Mouse (Mus musculus) induced T-regulatory cell, adult 2 months (primary cell): ENCODE results near the gene Dcps.
A peak's percentile ranks its signal among the peaks of the same experiment; 100 is the strongest.
"Not testable (repeated sequence)": the region's sequence is repeated elsewhere in the genome, so short reads cannot be mapped to it uniquely, and the experiment has no call there.

Source experiments
- DNase-seq: peaks from one replicate; pipeline ENCODE4 v3.0.0-alpha.2; 2012; ENCODE audit warnings: low read depth

The Dcps gene

DNA sequence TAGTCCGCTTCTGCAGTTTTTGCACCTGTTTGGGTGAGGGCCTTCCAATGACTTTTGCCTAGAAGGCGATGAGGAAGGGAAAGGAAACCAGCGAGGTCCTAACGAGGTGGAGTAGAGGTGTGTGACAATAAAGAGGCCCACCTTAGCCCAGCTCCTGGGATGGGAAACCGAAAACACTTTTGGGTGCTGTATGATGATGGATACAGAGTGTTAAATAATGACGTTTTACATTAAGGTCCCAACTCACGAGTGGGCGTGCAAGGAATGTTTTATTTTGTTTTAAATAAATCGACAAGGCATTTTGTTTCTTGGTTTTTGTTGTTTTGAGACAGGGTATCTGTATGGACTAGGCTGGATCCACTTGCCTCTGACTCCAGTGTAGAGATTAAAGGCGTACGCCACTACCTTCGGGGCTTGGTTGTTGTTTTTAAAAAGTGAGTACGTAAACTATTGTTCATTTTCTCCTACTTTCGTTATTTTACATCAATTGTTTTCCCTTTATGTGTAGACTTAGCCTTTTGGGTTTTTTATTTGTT, 331 bp upstream of the Dcps start:
- DNase-seq = no peak

DNA sequence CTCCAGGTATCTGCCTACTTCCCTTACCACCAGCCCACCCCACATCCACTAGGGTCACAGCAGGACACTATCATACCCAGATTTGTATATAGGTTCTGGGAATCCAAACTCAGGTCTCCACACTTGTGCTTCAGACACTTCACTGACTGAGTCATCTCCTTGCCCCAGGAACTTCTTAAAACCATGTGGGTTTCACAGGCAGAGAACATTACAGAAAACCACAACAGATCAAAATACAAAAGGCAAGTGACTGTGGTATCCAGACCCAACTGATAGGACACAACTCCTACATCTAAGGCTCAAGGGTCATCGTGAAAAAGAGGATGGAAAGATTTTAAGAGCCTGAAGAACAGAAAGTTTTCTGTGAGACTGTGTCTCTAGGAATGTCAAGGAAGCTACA, 2.5 kb downstream of the Dcps start:
- DNase-seq = no peak

DNA sequence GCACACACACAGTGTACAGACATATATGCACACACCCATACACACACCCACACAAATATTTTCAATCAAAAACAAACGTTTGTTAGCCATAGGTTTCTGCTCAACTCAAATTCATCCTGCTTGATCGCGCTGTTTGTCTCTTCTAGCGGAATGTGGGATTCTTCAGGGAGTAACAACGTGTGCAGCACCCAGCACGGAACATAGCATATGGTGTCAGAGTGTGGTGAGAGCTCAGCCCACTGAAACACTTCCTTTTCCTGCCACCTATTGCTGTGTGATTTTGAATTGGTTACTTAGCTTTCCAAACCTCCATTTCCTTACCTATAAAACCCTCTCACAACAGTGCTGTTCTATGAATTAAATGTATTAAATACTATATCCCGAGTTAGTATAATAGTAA, 5.8 kb downstream of the Dcps start:
- no peak for DNase-seq

DNA sequence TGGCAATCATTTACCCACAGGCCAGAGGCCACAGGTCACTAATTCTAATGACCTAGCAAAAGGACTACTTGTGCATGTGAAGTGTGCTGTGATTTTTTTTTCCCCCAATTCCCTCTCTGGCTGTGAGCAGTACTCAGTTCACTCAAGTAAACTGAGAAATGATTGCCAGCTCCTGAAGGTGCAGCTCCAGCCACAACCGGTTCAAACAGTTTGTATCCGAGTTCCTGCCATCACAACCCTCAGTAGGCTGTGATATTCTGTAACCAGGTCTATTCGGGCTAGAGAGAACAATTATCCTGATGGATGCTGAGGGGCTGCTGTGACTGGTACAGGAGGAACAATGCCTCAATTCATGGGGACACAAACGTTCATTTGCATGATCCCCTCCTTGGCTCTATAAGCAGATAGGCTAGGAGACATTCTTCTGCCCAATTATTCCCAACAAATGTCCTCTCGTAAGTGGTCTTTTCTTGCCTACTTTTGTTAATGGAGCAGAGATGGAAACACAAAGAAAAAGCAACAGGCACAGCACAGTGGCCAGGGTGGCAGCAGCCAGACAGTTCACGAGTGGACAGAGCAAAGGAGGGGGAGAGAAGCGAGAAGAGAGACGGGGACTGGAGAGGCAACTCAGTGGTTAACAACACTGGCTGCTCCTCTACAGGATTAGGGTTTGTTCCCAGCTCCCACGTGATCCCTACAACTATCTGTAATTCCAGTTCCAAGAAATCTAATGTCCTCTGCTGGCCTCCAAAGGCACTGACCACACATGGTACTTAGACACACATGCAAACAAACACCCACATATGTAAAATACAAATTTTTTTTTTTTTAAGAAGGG, 8.8 kb downstream of the Dcps start:
- DNase-seq = no peak

DNA sequence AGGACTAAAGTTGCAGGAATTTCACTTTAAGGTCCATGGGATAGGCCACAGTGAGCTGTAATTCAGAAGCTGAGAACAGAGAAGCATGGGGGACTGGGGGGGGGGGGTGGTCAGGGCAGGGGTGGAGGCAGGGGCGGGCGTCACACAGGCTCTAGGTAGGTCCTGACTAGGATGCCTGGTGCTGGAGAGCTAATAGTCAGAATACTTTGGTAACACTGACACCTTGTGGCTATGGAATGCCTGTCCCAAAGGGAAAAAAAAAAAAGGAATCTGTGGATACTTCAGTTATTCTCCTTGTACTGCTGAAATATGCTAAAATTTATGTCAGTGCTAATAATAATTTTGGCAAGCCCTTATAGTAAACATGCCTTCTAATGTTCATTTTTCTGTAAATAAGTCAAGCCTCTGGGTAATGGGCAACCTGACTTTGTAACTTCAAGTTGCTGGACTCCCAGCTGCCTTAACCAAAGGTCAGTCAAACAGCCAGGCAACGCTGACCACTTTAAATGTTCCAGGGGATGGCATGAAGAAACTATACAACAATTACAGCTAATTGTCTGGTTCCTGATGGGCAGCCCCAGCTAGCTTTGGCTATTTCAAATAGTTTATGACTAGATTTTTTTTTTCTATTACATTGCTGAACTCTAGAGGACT, 9.6 kb downstream of the Dcps start:
- DNase-seq = peak; percentile 64

DNA sequence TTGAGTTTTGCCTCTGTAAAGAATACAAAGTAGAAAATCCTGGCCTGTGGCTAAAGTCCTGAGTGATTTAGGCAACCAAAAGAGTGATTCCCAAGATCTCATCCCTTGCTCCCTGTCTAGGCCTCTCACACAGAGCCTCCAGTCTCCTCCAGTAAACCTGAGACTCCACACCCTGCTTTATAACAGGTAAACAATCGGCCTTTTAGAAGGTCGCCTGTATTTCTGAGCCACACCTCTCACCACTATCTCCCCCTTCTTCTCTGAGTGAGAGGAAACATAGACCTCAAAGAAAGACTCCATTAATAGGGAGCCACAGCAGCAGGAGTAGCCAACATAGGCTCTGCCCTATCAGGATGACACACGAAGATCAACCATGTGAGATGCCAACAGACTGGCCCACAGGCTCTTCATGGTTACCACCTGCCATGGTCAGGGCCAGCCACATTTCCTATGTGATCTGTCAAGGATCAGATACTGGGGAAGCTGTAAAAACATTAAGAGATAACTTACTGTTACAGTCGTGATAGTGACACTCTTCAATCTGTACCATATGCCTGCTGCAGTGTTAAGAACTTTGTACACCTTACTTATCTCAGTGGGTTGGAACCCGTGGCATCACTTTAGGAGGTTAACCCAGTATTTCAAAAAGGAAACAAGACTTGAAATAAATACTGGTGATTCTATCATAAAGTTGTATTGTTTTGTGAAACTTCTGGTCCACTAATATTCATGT, 11.6 kb downstream of the Dcps start:
- DNase-seq = no peak

DNA sequence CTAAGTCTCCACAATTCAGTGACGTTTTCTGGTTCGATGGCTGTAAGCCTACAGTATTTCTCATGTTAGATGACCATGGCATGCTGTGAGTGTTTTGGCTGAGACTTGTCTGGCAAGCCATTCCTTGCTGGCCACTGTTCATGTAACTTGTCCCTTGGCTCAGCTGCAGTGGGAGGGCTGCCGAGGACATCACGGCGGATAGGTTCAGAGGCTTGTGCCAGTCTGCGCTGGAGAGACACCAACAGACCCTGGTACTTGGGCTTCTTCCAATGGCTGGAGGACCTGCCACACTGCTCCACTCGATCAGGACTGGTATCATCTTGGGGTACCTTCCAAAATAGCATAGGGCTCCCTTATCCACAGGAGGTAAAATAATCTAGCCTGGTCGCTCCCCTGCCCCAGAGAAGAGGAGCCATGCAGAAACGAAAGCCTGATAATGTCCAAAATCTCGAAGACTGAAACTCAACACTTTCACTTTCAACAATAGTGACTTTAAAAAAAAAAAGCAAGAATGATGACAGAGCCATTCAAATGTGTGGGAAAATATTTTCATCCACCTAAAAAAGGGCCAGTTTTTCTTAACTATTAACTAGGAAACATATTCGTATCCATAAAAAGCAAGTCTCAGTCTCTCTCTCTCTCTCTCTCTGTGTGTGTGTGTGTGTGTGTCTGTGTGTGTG, 12.7 kb downstream of the Dcps start:
- peak; percentile 12 for DNase-seq

DNA sequence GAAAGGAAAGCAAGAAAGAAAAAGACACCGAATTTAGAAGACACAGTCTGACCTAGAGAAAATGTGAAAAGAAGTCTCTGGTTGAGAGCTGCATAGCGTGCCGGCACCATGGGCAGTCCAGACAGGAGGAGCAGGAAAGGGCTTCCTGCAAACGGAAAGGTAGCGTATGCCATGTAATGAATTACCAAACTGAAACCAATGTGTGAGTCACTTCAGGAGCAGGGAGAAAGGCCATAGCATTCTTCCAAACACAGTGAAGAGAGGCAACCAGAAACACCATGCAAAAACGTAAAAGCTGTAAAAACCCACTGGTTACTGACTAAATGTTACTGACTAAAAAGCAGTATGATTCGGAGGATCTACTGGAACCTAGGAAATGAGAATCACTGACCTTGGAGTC, 14.1 kb downstream of the Dcps start:
- no peak for DNase-seq

DNA sequence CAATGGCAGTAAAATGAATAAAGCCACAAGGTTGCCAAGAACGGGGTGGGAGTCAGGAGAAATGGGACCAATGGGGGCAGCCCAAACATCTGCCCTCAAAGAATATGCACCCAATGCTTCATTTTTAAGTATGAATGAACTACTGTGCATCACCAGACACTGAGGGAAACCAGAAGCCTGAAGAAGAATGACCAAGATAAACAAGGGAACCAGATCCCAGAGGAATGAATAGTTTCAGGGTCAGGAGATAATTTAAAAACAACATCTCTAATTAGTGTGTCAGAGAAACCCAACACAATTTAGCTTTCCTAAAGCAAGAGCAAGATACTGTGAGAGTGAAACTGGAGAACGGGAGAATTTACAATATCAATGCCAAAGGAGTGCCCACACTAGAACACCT, 15.2 kb downstream of the Dcps start:
- no peak for DNase-seq

DNA sequence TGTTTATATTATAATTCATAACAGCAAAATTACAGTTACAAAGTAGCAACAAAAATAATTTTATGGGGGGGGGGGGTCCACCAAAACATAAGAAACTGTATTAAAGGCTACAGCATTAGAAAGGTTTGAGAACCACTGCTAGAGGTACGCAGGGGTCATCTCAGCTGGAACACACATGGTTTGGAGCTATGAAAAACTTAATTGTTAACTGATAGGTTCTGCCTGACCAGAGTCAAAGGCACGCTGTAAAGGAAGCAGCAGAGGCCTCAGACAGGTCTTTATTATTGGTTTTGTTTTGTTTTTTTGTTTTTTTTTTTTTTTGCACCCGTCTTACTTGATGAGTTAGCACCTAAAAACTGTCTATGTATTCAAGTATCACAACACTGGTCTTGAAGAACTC, 17.4 kb downstream of the Dcps start:
- no peak for DNase-seq

DNA sequence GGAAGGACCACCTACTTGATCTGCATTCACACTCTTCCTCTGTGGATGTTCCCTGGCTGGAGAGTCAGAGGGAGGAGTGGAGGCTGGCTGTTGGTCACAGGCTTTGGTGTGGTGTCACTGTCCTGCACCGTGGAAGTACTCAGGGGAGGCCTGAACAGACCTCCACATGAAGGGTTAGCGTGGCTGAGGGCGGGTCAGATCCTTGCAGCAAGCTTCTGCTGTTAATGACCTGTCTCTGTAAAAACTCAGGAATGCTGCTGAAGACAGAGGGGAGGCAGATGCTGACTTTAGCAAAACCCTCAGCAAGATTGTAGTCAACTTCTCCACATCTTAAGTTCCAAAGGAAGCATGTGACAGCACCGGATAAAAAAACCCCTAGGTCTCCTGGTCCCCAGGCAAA, 19.0 kb downstream of the Dcps start:
- no peak for DNase-seq

DNA sequence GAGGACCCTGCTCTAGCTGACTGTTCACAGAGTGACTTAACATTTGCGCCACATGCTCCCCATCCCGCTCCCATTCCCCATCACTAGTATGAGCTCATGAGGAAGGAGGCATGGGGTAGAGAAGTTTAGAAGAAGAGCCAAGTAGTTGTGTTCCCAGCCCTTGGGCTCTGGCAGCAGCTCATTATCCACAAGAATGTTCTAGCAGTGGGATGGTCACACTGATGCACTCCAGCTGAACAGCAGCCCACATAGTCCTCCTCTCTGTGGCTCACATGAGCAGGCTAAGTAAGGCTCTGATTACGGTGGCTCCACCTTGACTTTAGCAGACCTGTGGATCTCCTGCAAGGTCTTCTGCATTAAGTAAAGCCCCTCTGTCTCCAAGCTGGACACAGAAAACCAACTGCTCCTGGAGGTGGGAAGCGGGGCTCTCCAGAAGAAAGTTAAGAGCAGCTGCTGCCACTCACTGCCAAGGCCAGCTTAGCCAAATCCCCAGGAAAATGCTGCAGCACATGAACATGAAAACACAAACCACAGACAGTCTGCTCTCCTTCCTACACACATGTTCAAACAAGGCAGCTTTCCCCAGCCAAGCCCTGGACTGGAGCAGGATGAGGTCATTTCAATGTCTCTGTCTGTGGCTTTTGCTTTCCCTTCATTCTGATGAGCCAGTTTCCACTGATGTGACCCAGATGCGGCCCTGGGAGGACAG, 19.7 kb downstream of the Dcps start:
- DNase-seq = no peak

DNA sequence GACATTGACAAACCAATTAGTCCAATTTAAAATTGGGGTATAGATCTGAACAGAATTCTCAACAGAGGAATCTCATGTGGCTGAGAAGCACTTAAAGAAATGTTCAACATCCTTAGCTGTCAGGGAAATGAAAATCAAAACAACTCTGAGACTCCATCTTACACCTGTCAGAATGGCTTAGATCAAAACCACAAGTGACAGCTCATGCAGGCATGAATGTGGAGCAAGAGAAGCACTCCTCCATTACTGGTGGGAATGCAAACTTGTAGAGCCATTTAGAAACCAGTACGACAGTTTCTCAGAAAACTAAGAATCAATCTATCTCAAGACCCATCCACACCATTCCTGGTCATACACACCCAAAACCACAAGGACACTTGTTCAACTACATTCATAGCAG, 22.9 kb downstream of the Dcps start:
- no peak for DNase-seq

DNA sequence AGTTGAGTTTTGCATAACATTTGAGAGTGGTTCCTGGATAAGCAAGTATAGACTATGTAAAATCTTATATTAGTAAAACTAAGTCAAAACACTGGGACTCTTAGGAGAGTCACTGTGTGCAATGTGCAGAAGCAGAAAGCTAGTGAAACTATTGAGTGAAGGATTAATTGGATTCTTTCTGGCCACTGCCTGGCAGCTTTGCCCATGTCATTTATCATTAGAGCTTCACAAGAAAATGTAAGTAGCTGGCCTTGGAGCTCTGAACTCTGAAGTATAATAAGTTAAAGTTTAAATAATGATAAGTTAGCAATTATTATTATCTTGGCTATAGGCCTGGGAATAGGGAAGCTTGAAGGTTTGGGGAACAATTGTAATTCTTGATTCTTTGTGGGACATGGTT, 27.0 kb downstream of the Dcps start:
- not testable (repeated sequence) for DNase-seq

DNA sequence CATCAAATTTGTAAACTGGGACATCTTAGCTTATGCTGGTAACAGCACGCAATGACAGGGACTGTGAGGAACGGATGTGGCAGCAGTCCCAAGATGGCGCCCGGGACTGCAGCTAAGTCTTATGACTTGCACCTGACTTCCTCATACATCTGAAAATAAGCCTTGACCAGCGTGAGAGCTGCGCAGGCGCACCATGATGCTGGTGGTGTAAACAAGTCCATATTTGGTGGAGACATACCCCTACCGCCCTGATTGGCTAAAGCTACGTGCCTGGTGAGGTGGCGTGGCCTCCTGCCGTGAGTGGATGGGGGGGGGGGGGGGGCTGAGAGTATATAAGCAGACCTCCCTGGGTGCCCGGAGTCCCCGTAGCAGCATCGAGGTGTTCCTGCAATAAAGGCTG, 28.6 kb downstream of the Dcps start:
- DNase-seq = not testable (repeated sequence)

DNA sequence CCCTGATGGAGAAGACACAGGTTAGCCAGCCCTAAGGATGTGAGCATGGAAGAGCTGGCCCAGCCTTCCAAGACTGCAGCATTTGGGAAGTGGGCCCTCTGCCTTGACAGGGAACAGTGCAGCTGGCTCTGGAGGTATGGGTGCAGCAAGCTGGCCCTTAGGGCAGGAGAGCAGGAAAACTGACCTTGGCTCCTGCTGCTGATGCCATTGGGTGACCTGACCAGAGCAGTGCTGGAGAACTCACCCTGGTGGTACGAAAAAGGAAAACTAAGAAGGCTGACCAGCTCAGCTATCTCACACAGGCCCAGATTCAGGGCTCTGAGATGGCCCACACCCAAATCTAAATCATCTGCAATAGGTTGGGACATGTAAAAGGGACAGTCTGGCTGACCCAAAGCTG, 30.0 kb downstream of the Dcps start:
- DNase-seq = no peak

DNA sequence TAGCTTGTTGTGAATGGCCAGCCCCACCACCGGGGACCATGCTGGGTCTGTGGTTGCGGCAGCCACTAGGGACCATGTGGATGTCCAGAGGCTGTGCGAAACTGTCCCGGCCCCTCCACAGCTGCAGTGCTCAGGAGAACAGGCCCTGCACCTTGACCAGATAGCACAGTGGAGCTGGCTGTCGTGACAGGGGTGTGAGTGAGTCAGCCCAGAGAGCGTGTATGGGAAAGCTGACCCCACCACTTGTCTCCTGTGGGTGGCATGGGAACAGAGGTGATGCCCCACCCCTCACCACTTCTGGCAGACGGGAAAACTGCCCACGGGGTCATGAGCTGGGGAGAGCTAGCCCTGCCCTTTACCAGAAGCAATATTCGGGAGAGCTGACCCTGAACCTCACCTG, 30.7 kb downstream of the Dcps start:
- DNase-seq = no peak

DNA sequence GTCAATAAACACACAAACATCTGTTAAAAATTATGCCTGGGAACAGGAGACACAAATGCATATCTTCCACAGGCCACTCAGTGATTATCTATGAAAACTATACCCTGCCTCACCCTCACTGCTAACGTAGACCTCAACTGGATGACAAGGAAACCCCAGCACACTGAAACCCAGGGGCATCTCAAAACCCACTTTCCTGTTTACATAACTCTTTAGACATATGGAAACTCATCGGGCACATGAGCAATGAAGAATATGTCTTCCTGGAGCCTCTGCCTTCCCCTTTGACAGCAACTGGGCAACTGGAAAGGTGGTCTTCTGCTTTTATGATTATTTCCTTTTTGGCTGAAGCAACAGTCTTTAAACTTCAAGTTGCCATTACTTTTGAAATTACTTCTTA, 33.6 kb downstream of the Dcps start:
- DNase-seq = no peak

DNA sequence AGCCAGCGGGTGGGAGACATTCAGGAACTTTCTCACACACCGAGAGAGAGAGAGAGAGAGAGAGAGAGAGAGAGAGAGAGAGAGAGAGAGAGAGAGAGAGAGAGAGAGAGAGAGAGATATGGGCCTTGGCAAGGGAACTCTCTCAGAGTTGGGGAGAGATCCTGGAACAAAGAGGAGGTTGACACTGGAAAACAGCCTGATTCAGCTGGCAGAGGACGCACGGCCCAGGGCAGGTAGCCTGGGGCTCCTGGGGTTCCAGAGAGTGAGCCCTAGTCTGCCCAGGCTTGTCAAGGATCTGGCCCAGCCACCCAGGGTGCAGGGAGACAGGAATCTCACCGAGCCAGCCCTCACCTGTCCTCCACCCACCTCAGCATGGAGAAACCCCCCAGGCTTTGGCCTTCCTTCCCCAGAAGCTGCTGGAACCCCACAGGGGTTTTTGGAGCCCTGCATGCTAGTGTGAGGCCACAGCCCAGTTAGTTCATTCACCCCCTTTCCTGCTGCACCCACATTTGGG, 36.6 kb downstream of the Dcps start:
- no peak for DNase-seq

DNA sequence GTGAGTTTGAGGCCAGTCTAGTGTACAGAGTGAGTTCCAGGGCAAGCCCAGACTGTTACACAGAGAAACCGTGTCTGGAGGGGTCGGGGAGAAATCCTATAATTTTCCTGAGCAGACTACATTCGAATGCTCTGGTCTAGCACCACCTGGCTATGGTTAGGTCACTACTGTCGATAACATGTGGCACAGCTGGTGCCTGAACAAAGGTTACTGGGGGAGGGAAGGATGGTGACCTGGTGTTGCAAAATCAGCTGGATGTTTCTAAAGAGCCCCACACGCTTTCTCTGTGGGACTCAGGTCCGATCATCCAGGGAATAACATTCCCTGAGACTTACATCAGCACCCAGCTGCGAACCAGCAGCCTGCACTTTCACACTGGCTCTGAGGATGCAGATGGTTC, 37.8 kb downstream of the Dcps start:
- no peak for DNase-seq

DNA sequence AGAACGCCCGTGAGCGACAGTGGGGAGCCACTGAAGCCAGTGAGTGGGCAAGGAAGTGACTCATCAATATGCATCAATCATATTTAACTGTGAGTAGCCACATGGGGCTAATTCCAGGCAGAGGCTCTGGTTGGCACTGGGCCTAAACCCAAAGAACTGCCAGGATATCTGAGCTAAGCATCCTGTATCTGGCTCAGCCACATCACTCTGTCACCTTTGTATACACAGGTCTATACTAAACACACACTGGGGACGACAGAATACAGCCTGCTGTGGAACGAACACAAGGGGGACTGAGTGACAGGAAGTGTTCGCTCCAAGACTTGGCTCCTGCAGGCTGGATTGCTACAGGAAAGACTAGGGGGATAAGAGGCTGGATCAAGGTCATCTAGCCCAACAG, 40.3 kb downstream of the Dcps start:
- no peak for DNase-seq
